Mouse (Mus musculus) forebrain, embryonic 10.5 days (tissue): ENCODE results near the gene Sclt1. TPM values are rescaled to one million over a fixed set of nuclear protein-coding genes. Genes with fewer than 3 reads are reported as not detected.

ENCODE experiments used
- DNase-seq: peaks from one replicate; pipeline ENCODE4 v3.0.0-alpha.2; 2017; ENCODE audit warnings: low spot score; ENCODE audit errors: extremely low spot score
- H3K27ac ChIP-seq: fragments of 300-500 bp; sonication (generic); 2 replicates; pipeline ENCODE4 v1.5.1; 2016; ENCODE audit warnings: mild to moderate bottlenecking
- H3K27me3 ChIP-seq: fragments of 300-500 bp; sonication (generic); 2 replicates; pipeline ENCODE4 v1.6.1; 2016; ENCODE audit warnings: mild to moderate bottlenecking; ENCODE audit not compliant: poor library complexity, severe bottlenecking
- H3K36me3 ChIP-seq: fragments of 300-500 bp; sonication (generic); replicated peaks from 2 replicates; pipeline ENCODE4 v1.6.1; 2016; ENCODE audit warnings: mild to moderate bottlenecking, moderate library complexity
- H3K4me1 ChIP-seq: fragments of 300-500 bp; sonication (generic); 2 replicates; pipeline ENCODE4 v1.6.1; 2016
- H3K4me3 ChIP-seq: fragments of 300-500 bp; sonication (generic); 2 replicates; pipeline ENCODE4 v1.5.1; 2016; ENCODE audit warnings: mild to moderate bottlenecking, moderate library complexity
- H3K9me3 ChIP-seq: fragments of 300-500 bp; sonication (generic); 2 replicates; pipeline ENCODE4 v1.6.1; 2016; ENCODE audit warnings: mild to moderate bottlenecking, moderate library complexity
- WGBS: fragments of 180-500 bp; shearing (Covaris S2); methylation state at CpG from one replicate; pipeline ENCODE4 v1.1.7; 2016; 5-methylcytosine and 5-hydroxymethylcytosine counted together
- polyA plus RNA-seq: library from polyadenylated mRNA; unstranded; fragments of >200 nt; fragmentation: Nextera tagmentation; extraction: Ambion mirVana; gene quantifications from 2 replicates; pipeline ENCODE4 v1.2.1, GENCODE M21; 2016

Sclt1 gene
- polyA plus RNA-seq, 1 experiment from 2014 or later = 23.3 TPM

GRCm38 (mm10) chr3:41591651-41592170 lies 150.6 kb downstream of the Sclt1 start:
- Histone ChIP-seq H3K9me3 (no peaks in the 10 kb centered on the region), H3K27ac (no peak overlapping the region), H3K36me3 (peaks cover 83% of the 10 kb centered on the region), H3K27me3 (no peaks in the 10 kb centered on the region), H3K4me1 (0 out of 2 replicates have a peak, but pooled peaks cover 4% of the 10 kb centered on the region), H3K4me3 (no peak overlapping the region)
- WGBS = 95% methylated on average over 14 of the region's 14 CpGs
- DNase-seq = no peak

GRCm38 (mm10) chr3:41590695-41591559 lies 151.4 kb downstream of the Sclt1 start:
- Histone ChIP-seq H3K9me3 (no peaks in the 10 kb centered on the region), H3K27ac (no peak overlapping the region), H3K36me3 (peaks cover 75% of the 10 kb centered on the region), H3K4me3 (no peak overlapping the region), H3K27me3 (no peaks in the 10 kb centered on the region), H3K4me1 (0 out of 2 replicates have a peak, but pooled peaks cover 4% of the 10 kb centered on the region)
- 92% methylated on average over 20 of the region's 20 CpGs for WGBS
- no peak for DNase-seq

GRCm38 (mm10) chr3:41589988-41590387 lies 152.3 kb downstream of the Sclt1 start:
- no peak for DNase-seq
- Histone ChIP-seq H3K27ac (no peak overlapping the region), H3K4me3 (no peak overlapping the region), H3K9me3 (no peaks in the 10 kb centered on the region), H3K36me3 (peaks cover 72% of the 10 kb centered on the region), H3K27me3 (no peaks in the 10 kb centered on the region), H3K4me1 (0 out of 2 replicates have a peak, but pooled peaks cover 4% of the 10 kb centered on the region)
- WGBS = 97% methylated on average over 4 of the region's 4 CpGs

- H3K9me3 ChIP-seq = no peaks in the 10 kb centered on the region
- peaks cover 72% of the 10 kb centered on the region for H3K36me3 ChIP-seq
- H3K4me3 ChIP-seq = no peak overlapping the region
- H3K27me3 ChIP-seq = no peaks in the 10 kb centered on the region
- 92% methylated on average over 19 of the region's 19 CpGs for WGBS
- no peak overlapping the region for H3K27ac ChIP-seq
- 0 out of 2 replicates have a peak, but pooled peaks cover 4% of the 10 kb centered on the region for H3K4me1 ChIP-seq
- no peak for DNase-seq
Measured at GRCm38 (mm10) chr3:41589246-41589914, 152.9 kb downstream of the Sclt1 start.

- DNase-seq = no peak
- H3K9me3 ChIP-seq = no peaks in the 10 kb centered on the region
- WGBS = 85% methylated on average over 8 of the region's 8 CpGs
- H3K36me3 ChIP-seq = peaks cover 71% of the 10 kb centered on the region
- no peaks in the 10 kb centered on the region for H3K27me3 ChIP-seq
- no peak overlapping the region for H3K4me3 ChIP-seq
- 0 out of 2 replicates have a peak, but pooled peaks cover 4% of the 10 kb centered on the region for H3K4me1 ChIP-seq
- no peak overlapping the region for H3K27ac ChIP-seq
Measured at GRCm38 (mm10) chr3:41588495-41588894, 153.8 kb downstream of the Sclt1 start.

- H3K9me3 ChIP-seq = no peaks in the 10 kb centered on the region
- no peak overlapping the region for H3K27ac ChIP-seq
- no peaks in the 10 kb centered on the region for H3K27me3 ChIP-seq
- DNase-seq = no peak
- peaks cover 70% of the 10 kb centered on the region for H3K36me3 ChIP-seq
- WGBS = 70% methylated on average over 6 of the region's 6 CpGs
- 0 out of 2 replicates have a peak, but pooled peaks cover 4% of the 10 kb centered on the region for H3K4me1 ChIP-seq
- no peak overlapping the region for H3K4me3 ChIP-seq
Measured at GRCm38 (mm10) chr3:41587588-41587987, 154.7 kb downstream of the Sclt1 start.

- H3K4me1 ChIP-seq = peaks cover 5% of the 10 kb centered on the region; the same call in 1 of the 2 replicates
- H3K9me3 ChIP-seq = no peaks in the 10 kb centered on the region
- peaks cover 70% of the 10 kb centered on the region for H3K36me3 ChIP-seq
- no peak for DNase-seq
- H3K27ac ChIP-seq = no peak overlapping the region
- WGBS = 89% methylated on average over 7 of the region's 7 CpGs
- no peak overlapping the region for H3K4me3 ChIP-seq
- no peaks in the 10 kb centered on the region for H3K27me3 ChIP-seq
Measured at GRCm38 (mm10) chr3:41586917-41587316, 155.4 kb downstream of the Sclt1 start.

GRCm38 (mm10) chr3:41586330-41586729 lies 156.0 kb downstream of the Sclt1 start:
- DNase-seq = no peak
- H3K9me3 ChIP-seq = no peaks in the 10 kb centered on the region
- H3K4me1 ChIP-seq = peaks cover 11% of the 10 kb centered on the region
- H3K27ac ChIP-seq = no peak overlapping the region
- 93% methylated on average over 6 of the region's 6 CpGs for WGBS
- H3K4me3 ChIP-seq = no peak overlapping the region
- H3K36me3 ChIP-seq = peaks cover 70% of the 10 kb centered on the region
- no peaks in the 10 kb centered on the region for H3K27me3 ChIP-seq

- Histone ChIP-seq H3K4me1 (peaks cover 19% of the 10 kb centered on the region), H3K36me3 (peaks cover 64% of the 10 kb centered on the region), H3K27ac (no peak overlapping the region), H3K27me3 (no peaks in the 10 kb centered on the region), H3K4me3 (no peak overlapping the region), H3K9me3 (no peaks in the 10 kb centered on the region)
- 85% methylated on average over 5 of the region's 5 CpGs for WGBS
- no peak for DNase-seq
Measured at GRCm38 (mm10) chr3:41585548-41585947, 156.8 kb downstream of the Sclt1 start.

- H3K9me3 ChIP-seq = no peaks in the 10 kb centered on the region
- H3K4me3 ChIP-seq = no peak overlapping the region
- peaks cover 45% of the 10 kb centered on the region for H3K36me3 ChIP-seq
- H3K4me1 ChIP-seq = peaks cover 38% of the 10 kb centered on the region
- H3K27me3 ChIP-seq = no peaks in the 10 kb centered on the region
- no peak overlapping the region for H3K27ac ChIP-seq
- 87% methylated on average over 4 of the region's 4 CpGs for WGBS
- DNase-seq = no peak
Measured at GRCm38 (mm10) chr3:41583621-41584020, 158.7 kb downstream of the Sclt1 start.

GRCm38 (mm10) chr3:41583092-41583491 lies 159.2 kb downstream of the Sclt1 start:
- 96% methylated on average over 14 of the region's 14 CpGs for WGBS
- peaks cover 43% of the 10 kb centered on the region for H3K36me3 ChIP-seq
- H3K4me1 ChIP-seq = peaks cover 43% of the 10 kb centered on the region

GRCm38 (mm10) chr3:41582256-41582655 lies 160.1 kb downstream of the Sclt1 start:
- Histone ChIP-seq H3K4me1 (peaks cover 45% of the 10 kb centered on the region), H3K9me3 (no peaks in the 10 kb centered on the region)
- WGBS = 86% methylated on average over 7 of the region's 7 CpGs

More at GRCm38 (mm10) chr3:41583092-41583491, 159.2 kb downstream of the Sclt1 start:
- DNase-seq = no peak
- Histone ChIP-seq H3K4me3 (no peak overlapping the region), H3K27ac (no peak overlapping the region), H3K9me3 (no peaks in the 10 kb centered on the region), H3K27me3 (no peaks in the 10 kb centered on the region)

More at GRCm38 (mm10) chr3:41582256-41582655, 160.1 kb downstream of the Sclt1 start:
- Histone ChIP-seq H3K27me3 (no peaks in the 10 kb centered on the region), H3K27ac (no peak overlapping the region), H3K36me3 (peaks cover 43% of the 10 kb centered on the region), H3K4me3 (no peak overlapping the region)
- DNase-seq = no peak
